Mouse (Mus musculus): ENCODE measurements around the gene Tmprss7.

The Tmprss7 gene

GRCm38 (mm10) chr16:45685295-45685694 is 8.2 kb downstream of the Tmprss7 start:
- no peak for DNase-seq (ENCODE audit: low read depth)

- DNase-seq (ENCODE audit: low read depth), result peak; percentile 67
These were observed 8.6 kb downstream of the Tmprss7 start for GRCm38 (mm10) chr16:45684815-45685214.

- DNase-seq (ENCODE audit: low read depth), result peak; percentile 79
These were observed 17.0 kb downstream of the Tmprss7 start for GRCm38 (mm10) chr16:45676462-45676861.

GRCm38 (mm10) chr16:45670005-45670404 is 23.5 kb downstream of the Tmprss7 start:
- DNase-seq (ENCODE audit: low read depth), result no peak

GRCm38 (mm10) chr16:45668178-45668577 is 25.3 kb downstream of the Tmprss7 start:
- DNase-seq (ENCODE audit: low read depth), result peak; percentile 88

GRCm38 (mm10) chr16:45666136-45666535 is 27.3 kb downstream of the Tmprss7 start:
- DNase-seq (ENCODE audit: low read depth), result peak; percentile 99

- peak; percentile 70 for DNase-seq (ENCODE audit: low read depth)
These were observed 31.1 kb downstream of the Tmprss7 start for GRCm38 (mm10) chr16:45662381-45662780.

- no peak for DNase-seq (ENCODE audit: low read depth)
These were observed 33.9 kb downstream of the Tmprss7 start for GRCm38 (mm10) chr16:45659596-45659995.

- DNase-seq (ENCODE audit: low read depth), result no peak
These were observed 35.2 kb downstream of the Tmprss7 start for GRCm38 (mm10) chr16:45658248-45658647.

GRCm38 (mm10) chr16:45657574-45658159 is 35.8 kb downstream of the Tmprss7 start:
- DNase-seq (ENCODE audit: low read depth), result no peak

- no peak for DNase-seq (ENCODE audit: low read depth)
These were observed 39.0 kb downstream of the Tmprss7 start for GRCm38 (mm10) chr16:45654465-45654864.

GRCm38 (mm10) chr16:45653934-45654332 is 39.5 kb downstream of the Tmprss7 start, which contains the start of gene BC016579:
BC016579 (minus strand) TSS chr16:45654068.
- DNase-seq (ENCODE audit: low read depth), result no peak

- DNase-seq (ENCODE audit: low read depth), result no peak
These were observed 40.2 kb downstream of the Tmprss7 start for GRCm38 (mm10) chr16:45653009-45653933.

- no peak for DNase-seq (ENCODE audit: low read depth)
These were observed 42.0 kb downstream of the Tmprss7 start for GRCm38 (mm10) chr16:45651497-45651896.

GRCm38 (mm10) chr16:45644380-45644779 is 49.1 kb downstream of the Tmprss7 start:
- peak; percentile 71 for DNase-seq (ENCODE audit: low read depth)

GRCm38 (mm10) chr16:45643944-45644343 is 49.5 kb downstream of the Tmprss7 start:
- no peak for DNase-seq (ENCODE audit: low read depth)

GRCm38 (mm10) chr16:45641301-45641700 is 52.2 kb downstream of the Tmprss7 start:
- DNase-seq (ENCODE audit: low read depth), result no peak

- no peak for DNase-seq (ENCODE audit: low read depth)
These were observed 53.2 kb downstream of the Tmprss7 start for GRCm38 (mm10) chr16:45640070-45640762.

- DNase-seq (ENCODE audit: low read depth), result no peak
These were observed 57.6 kb downstream of the Tmprss7 start for GRCm38 (mm10) chr16:45635826-45636225.

- no peak for DNase-seq (ENCODE audit: low read depth)
These were observed 61.0 kb downstream of the Tmprss7 start for GRCm38 (mm10) chr16:45632420-45632819.

GRCm38 (mm10) chr16:45630347-45630960 is 63.0 kb downstream of the Tmprss7 start:
- peak; percentile 74 for DNase-seq (ENCODE audit: low read depth)

GRCm38 (mm10) chr16:45629497-45630105 is 63.9 kb downstream of the Tmprss7 start:
- DNase-seq (ENCODE audit: low read depth), result no peak
